Mouse (Mus musculus) liver, embryonic 12.5 days (tissue): ENCODE data around the gene Stard3. TPM values are rescaled to one million over a fixed set of nuclear protein-coding genes. Genes with fewer than 3 reads are reported as not detected.

ENCODE experiments used
- ATAC-seq: fragments of 200-750 bp; cut with Nextera tagmentation; 2 replicates; pipeline ENCODE4 v1.8.0; 2017; ENCODE audit warnings: moderate number of reproducible peaks, mild to moderate bottlenecking, moderate library complexity
- H3K27ac ChIP-seq: fragments of 300-500 bp; sonication (generic); 2 replicates; pipeline ENCODE4 v1.5.1; 2016; ENCODE audit warnings: mild to moderate bottlenecking
- H3K27me3 ChIP-seq: fragments of 300-500 bp; sonication (generic); replicated peaks from 2 replicates; pipeline ENCODE4 v1.6.1; 2016; ENCODE audit warnings: mild to moderate bottlenecking, moderate library complexity
- H3K36me3 ChIP-seq: fragments of 300-500 bp; sonication (generic); 2 replicates; pipeline ENCODE4 v1.6.1; 2016; ENCODE audit warnings: mild to moderate bottlenecking, moderate library complexity
- H3K4me1 ChIP-seq: fragments of 300-500 bp; sonication (generic); 2 replicates; pipeline ENCODE4 v1.6.1; 2016
- H3K4me2 ChIP-seq: fragments of 300-500 bp; sonication (generic); 2 replicates; pipeline ENCODE4 v1.6.1; 2016; ENCODE audit warnings: mild to moderate bottlenecking, moderate library complexity
- H3K4me3 ChIP-seq: fragments of 300-500 bp; sonication (generic); 2 replicates; pipeline ENCODE4 v1.5.1; 2016; ENCODE audit warnings: mild to moderate bottlenecking, moderate library complexity
- H3K9ac ChIP-seq: fragments of 300-500 bp; sonication (generic); 2 replicates; pipeline ENCODE4 v1.6.1; 2016; ENCODE audit warnings: mild to moderate bottlenecking, moderate library complexity
- H3K9me3 ChIP-seq: fragments of 300-500 bp; sonication (generic); replicated peaks from 2 replicates; pipeline ENCODE4 v1.6.1; 2016; ENCODE audit warnings: mild to moderate bottlenecking, moderate library complexity
- WGBS: fragments of 180-500 bp; shearing (Covaris S2); methylation state at CpG from one replicate; pipeline ENCODE4 v1.1.7; 2016; ENCODE audit not compliant: insufficient replicate concordance; 5-methylcytosine and 5-hydroxymethylcytosine counted together
- polyA plus RNA-seq: library from polyadenylated mRNA; unstranded; fragments of >200 nt; fragmentation: Nextera tagmentation; extraction: Ambion mirVana; gene quantifications from 2 replicates; pipeline ENCODE4 v1.2.1, GENCODE M21; 2016

The Stard3 gene
- polyA plus RNA-seq, 1 experiment from 2014 or later: 18.9 TPM

DNA sequence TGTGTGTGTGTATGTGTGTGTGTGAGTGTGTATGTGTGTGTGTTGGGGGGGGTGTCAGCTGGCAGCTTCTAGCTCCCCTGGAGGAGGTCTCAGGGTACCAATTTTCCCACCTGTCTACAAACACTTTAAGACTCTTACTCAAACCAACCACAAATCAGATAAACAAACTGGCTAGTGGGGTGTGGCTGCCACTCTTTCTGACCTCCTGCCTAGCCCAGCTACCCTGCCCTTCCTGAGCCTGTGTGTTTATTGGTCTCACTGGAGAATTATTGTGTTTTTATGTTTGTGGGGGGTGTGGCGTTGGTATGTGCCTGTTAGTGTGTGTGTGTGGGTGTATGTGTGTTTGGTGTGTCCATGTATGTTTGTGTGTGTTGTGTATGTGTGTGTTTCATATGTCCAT is 58.9 kb downstream of the Stard3 start:
- Histone ChIP-seq H3K9me3 (no peaks in the 10 kb centered on the region), H3K4me2 (no peak overlapping the region), H3K4me3 (no peak overlapping the region), H3K9ac (no peak overlapping the region), H3K4me1 (peaks cover 13% of the 10 kb centered on the region; the same call in 1 of the 2 replicates), H3K36me3 (peaks cover 2% of the 10 kb centered on the region; the same call in 1 of the 2 replicates), H3K27ac (no peak overlapping the region), H3K27me3 (peaks cover 84% of the 10 kb centered on the region)
- 43% methylated on average over 1 of the region's 1 CpGs for WGBS
- no peak for ATAC-seq

DNA sequence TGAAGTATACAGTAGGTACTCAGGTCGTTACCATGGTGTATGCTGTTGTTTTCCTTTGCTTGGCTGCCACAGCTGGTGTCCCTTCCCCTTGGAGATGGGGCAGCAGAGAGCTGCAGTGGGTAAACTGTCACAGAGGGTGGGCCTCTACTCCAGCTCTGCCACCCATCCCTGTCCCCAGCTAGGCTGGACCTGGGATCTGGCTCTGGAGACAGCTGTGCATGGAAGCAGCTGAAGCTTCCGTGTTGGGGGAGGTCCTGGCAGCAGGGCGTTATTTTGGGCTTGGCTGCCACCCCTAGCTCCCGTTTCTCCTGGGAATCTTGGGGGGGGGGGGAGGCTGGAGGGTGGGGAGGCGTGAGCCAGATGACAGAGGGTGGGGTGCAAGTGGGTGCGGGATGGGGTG is 60.1 kb downstream of the Stard3 start:
- Histone ChIP-seq H3K9me3 (no peaks in the 10 kb centered on the region), H3K4me3 (no peak overlapping the region), H3K9ac (no peak overlapping the region), H3K4me2 (no peak overlapping the region), H3K27ac (no peak overlapping the region), H3K27me3 (peaks cover 73% of the 10 kb centered on the region), H3K4me1 (peaks cover 13% of the 10 kb centered on the region; the same call in 1 of the 2 replicates), H3K36me3 (peaks cover 10% of the 10 kb centered on the region; the same call in 1 of the 2 replicates)
- no peak for ATAC-seq
- 63% methylated on average over 6 of the region's 6 CpGs for WGBS

DNA sequence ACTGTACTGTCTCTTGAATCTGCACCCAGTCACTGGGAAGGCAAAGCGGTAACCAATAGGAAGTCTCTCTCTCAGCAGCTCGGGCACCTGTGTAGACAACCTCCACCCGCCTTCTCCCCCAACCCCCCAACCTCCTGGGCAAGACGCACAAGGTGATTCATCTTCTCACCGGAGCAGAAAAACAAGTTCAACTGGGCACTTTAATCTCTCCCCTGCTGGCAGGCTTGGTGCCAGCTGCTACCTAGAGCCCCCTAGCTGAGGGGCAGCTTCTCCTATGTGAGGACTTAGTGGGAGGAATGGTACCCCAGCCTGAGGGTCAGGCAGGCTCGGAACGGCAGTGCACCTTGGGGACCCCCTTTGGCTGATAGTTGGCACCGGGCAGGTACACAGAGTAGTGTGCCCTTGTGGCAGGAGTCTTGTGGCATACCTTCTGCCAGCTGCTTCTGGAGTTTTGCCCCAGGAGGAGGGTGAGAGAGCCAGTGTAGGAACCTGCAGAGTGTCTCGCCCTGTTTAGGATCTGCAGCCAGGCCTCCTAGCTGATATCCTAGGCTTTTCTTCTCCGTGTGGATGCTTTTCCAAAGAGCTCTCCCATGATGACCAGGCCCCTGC is 60.9 kb downstream of the Stard3 start:
- H3K9ac ChIP-seq: no peak overlapping the region
- WGBS: 61% methylated on average over 10 of the region's 10 CpGs
- H3K4me3 ChIP-seq: no peak overlapping the region
- H3K36me3 ChIP-seq: peaks cover 10% of the 10 kb centered on the region; the same call in 1 of the 2 replicates
- H3K27ac ChIP-seq: no peak overlapping the region
- peaks cover 65% of the 10 kb centered on the region for H3K27me3 ChIP-seq
- peaks cover 9% of the 10 kb centered on the region; the same call in 1 of the 2 replicates for H3K4me1 ChIP-seq
- H3K4me2 ChIP-seq: no peak overlapping the region
- ATAC-seq: no peak
- H3K9me3 ChIP-seq: no peaks in the 10 kb centered on the region

DNA sequence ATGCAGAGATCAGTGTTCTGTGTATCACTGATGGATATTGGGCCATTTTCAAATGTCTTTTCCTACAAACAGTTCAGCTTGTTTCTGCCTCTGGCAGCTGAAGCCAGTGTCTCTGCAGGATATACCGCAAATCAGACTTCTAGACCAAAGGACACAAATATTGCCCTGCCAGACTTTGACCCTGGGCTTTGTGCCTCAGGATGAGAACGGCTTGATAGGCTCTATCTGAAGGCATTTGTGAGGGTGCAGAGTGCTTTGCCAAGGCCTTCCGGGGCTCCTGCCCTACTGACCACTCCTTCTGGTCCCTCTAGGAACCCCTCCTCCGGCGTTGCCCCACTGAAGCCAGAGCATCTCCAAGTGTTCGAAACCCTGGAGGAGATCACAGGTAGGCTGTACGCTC is 68.4 kb downstream of the Stard3 start:
- Histone ChIP-seq H3K27me3 (peaks cover 14% of the 10 kb centered on the region; the same call in 1 of the 2 replicates), H3K4me3 (no peak overlapping the region), H3K4me1 (no peaks in the 10 kb centered on the region), H3K9me3 (no peaks in the 10 kb centered on the region), H3K9ac (no peak overlapping the region), H3K36me3 (peaks cover 22% of the 10 kb centered on the region; the same call in 1 of the 2 replicates), H3K4me2 (no peak overlapping the region), H3K27ac (no peak overlapping the region)
- WGBS: 74% methylated on average over 7 of the region's 7 CpGs
- no peak for ATAC-seq

DNA sequence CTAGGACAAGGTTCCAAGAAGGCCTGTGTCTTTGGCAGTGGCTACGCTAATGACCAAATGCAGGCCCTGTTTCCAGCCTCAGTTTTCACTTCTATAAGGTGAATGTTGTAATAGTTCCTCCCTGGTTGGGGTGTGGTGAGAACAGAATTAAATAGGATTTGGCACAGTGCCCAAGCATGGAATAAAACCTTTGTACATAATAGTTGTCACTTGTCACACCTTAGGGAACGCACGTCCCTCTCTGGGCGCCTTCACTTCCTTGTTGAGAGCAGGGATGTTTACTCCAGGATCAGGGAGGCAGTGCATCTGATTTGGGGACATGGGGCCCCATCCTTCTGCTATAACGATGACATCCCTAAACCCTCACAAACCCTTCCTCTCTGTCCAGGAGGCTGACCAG is 70.3 kb downstream of the Stard3 start:
- H3K4me1 ChIP-seq: no peaks in the 10 kb centered on the region
- no peak overlapping the region for H3K9ac ChIP-seq
- no peak overlapping the region for H3K27ac ChIP-seq
- ATAC-seq: no peak
- H3K4me3 ChIP-seq: no peak overlapping the region
- no peak overlapping the region for H3K4me2 ChIP-seq
- 0 out of 2 replicates have a peak, but pooled peaks cover 9% of the 10 kb centered on the region for H3K27me3 ChIP-seq
- peaks cover 15% of the 10 kb centered on the region; the same call in 1 of the 2 replicates for H3K36me3 ChIP-seq
- H3K9me3 ChIP-seq: no peaks in the 10 kb centered on the region
- 81% methylated on average over 5 of the region's 5 CpGs for WGBS

Other genes with a start within 250 kb of the Stard3 start
- gene Fbxl20, start 208.0 kb upstream of the Stard3 start, polyA plus RNA-seq: 10.2 and 11.1 TPM in 2 replicates
- gene Med1, start 165.1 kb upstream of the Stard3 start, polyA plus RNA-seq: 40.5 and 41.8 TPM in 2 replicates
- gene Cdk12, start 155.3 kb upstream of the Stard3 start, polyA plus RNA-seq: 8.6 and 9.0 TPM in 2 replicates
- gene Neurod2, start 28.7 kb upstream of the Stard3 start, polyA plus RNA-seq: not detected in 2 replicates
- 0.10 TPM in 1 of 2 replicates, not detected in the other for gene Ppp1r1b, start 10.0 kb upstream of the Stard3 start, polyA plus RNA-seq
- not detected in 2 replicates for gene Tcap, start 25.4 kb downstream of the Stard3 start, polyA plus RNA-seq
- gene Pnmt, start 28.1 kb downstream of the Stard3 start, polyA plus RNA-seq: 0.23 TPM in 1 of 2 replicates, not detected in the other
- gene Pgap3, start 42.1 kb downstream of the Stard3 start, polyA plus RNA-seq: 3.5 and 3.8 TPM in 2 replicates
- 5.5 and 5.6 TPM in 2 replicates for gene Erbb2, start 54.1 kb downstream of the Stard3 start, polyA plus RNA-seq
- 64.8 and 67.4 TPM in 2 replicates for gene Mien1, start 80.6 kb downstream of the Stard3 start, polyA plus RNA-seq
- gene Grb7, start 88.0 kb downstream of the Stard3 start, polyA plus RNA-seq: 20.1 and 22.0 TPM in 2 replicates
- gene Ikzf3, start 187.7 kb downstream of the Stard3 start, polyA plus RNA-seq: 0.07 and 0.12 TPM in 2 replicates
- 0.46 and 0.55 TPM in 2 replicates for gene Zpbp2, start 192.7 kb downstream of the Stard3 start, polyA plus RNA-seq
- 44.2 and 44.3 TPM in 2 replicates for gene Ormdl3, start 229.0 kb downstream of the Stard3 start, polyA plus RNA-seq
- not detected in 2 replicates for gene Lrrc3c, start 239.9 kb downstream of the Stard3 start, polyA plus RNA-seq